Mouse (Mus musculus): ENCODE measurements at regions not wholly inside any gene's neighbourhood (a gene's known extent, or its start where the extent isn't known, plus 50 kb on each side); places are given as distances from the start of the nearest gene placed in this dataset.

GRCm38 (mm10) chr3:60270463-60270862 is 188.8 kb downstream of the Sucnr1 start:
- TF ChIP-seq POLR2A (IDR thresholded peaks at IDR 0.05; ENCODE audit: borderline replicate concordance, insufficient read depth, low read length) (no peak), CTCF (IDR thresholded peaks at IDR 0.05; ENCODE audit: borderline replicate concordance, insufficient read depth, low read depth, low read length) (no peak)
